Mouse (Mus musculus) ES-E14 (cell line): ENCODE measurements at regions not wholly inside any gene's neighbourhood (a gene's known extent, or its start where the extent isn't known, plus 50 kb on each side); places are given as distances from the start of the nearest gene placed in this dataset.

ENCODE experiments used
- CHD2 ChIP-seq: IDR thresholded peaks from 2 replicates; pipeline ENCODE4 v1.6.1; 2014; ENCODE audit warnings: mild to moderate bottlenecking, low read depth, low read length, inconsistent platforms
- HCFC1 ChIP-seq: IDR thresholded peaks from 2 replicates; pipeline ENCODE4 v1.6.1; 2012; ENCODE audit warnings: low read length, inconsistent platforms, borderline replicate concordance; ENCODE audit not compliant: insufficient read depth
- MAFK ChIP-seq: IDR thresholded peaks from 2 replicates; pipeline ENCODE4 v1.6.1; 2014; ENCODE audit warnings: mild to moderate bottlenecking, low read depth, low read length, inconsistent platforms; ENCODE audit not compliant: insufficient read depth
- ZC3H11A ChIP-seq: IDR thresholded peaks from 2 replicates; pipeline ENCODE4 v1.6.1; 2012; ENCODE audit warnings: low read depth, mild to moderate bottlenecking, inconsistent platforms, low read length, borderline replicate concordance
- ZNF384 ChIP-seq: IDR thresholded peaks from 2 replicates; pipeline ENCODE4 v1.6.1; 2012; ENCODE audit warnings: low read depth, low read length, inconsistent platforms

DNA sequence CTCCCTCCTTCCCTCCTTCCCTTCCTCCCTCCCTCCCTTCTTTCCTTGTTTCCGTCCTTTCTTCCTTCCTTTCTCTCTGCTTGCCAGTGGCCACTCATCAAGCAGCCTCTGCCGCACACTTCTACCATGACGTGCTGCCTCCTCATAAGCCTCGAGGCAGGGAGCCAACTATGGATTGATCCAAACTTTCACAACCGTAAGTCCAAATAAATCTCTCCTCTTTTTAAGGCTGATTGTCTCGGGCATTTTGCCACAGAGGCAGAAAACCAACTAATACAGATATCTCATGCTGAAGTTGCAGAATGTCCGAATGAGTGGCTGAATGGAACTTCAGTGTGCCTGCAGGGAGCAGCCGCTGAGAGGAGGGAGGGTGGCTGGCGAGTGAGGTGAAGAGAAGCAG, 251.7 kb downstream of the Plpp3 start:
- no peak for TF ChIP-seq ZC3H11A
- no peak for TF ChIP-seq HCFC1
- TF ChIP-seq CHD2, result no peak
- TF ChIP-seq MAFK, result no peak
- TF ChIP-seq ZNF384, result no peak
